Mouse (Mus musculus): Measurements from ENCODE around the gene Olfr972. TPM values are rescaled to one million over a fixed set of nuclear protein-coding genes. Genes with fewer than 3 reads are reported as not detected.

The Olfr972 gene
- not detected for polyA plus RNA-seq (2014; fragmentation: Illumina TruSeq; extraction: RNeasy Lipid Tissue Mini Kit (QIAGEN cat#74804); ENCODE audit: low read depth, low replicate concordance)

DNA sequence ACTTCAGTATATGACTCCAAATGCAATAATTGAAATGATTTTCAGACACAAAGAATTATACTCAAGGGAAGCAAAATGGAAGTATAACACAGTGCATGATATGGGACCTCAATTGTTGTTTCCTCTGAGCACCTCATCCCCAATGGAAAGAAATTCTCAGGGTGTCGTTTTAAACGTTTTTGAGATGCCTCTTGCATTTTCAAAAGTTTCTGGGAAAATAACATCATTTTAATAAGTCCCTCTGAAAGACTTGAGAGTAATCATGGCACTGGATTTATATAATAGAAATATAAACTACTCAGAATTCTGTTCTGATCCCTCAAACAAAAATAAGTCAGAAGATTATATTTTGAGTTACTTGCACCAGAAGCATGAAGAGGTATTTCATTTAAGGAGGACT, at the start of gene Olfr972:
TSS of gene Olfr972 (plus strand) at position 301 of the 400 bp plus-strand sequence.

GRCm38 (mm10) chr9:39836576-39836975, 29.6 kb upstream of the Olfr972 start, which contains the start of gene Olfr971:
Olfr971 (plus strand) TSS chr9:39836876.

DNA sequence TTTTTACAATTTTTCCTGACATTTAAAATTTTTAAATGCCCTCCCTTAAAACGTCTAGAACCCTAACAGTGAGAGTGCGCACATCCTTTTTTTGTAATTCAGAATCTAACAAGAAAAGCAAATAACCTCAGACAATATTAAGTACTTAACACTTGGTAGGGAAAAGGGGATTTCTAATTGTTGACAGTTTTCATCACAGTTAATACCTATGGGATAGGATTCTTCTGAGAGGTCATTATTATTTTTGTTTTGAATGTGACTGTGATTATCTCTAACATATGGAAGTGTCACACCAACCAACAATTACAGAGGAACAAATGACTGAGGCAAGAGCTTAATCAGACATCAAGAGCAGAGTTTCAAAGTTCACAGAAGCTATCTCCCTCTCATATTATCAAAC, 40.8 kb downstream of the Olfr972 start, which contains the start of gene Olfr229:
TSS of gene Olfr229 (plus strand) at position 301 of the 400 bp plus-strand sequence.

Other genes with a start within 250 kb of the Olfr972 start
- gene Olfr960, start 245.0 kb upstream of the Olfr972 start, polyA plus RNA-seq (2014; fragmentation: Illumina TruSeq; extraction: RNeasy Lipid Tissue Mini Kit (QIAGEN cat#74804); ENCODE audit: low read depth, low replicate concordance): not detected
- gene Olfr961, start 221.3 kb upstream of the Olfr972 start, polyA plus RNA-seq (2014; fragmentation: Illumina TruSeq; extraction: RNeasy Lipid Tissue Mini Kit (QIAGEN cat#74804); ENCODE audit: low read depth, low replicate concordance): not detected
- not detected for gene Olfr963, start 199.2 kb upstream of the Olfr972 start, polyA plus RNA-seq (2014; fragmentation: Illumina TruSeq; extraction: RNeasy Lipid Tissue Mini Kit (QIAGEN cat#74804); ENCODE audit: low read depth, low replicate concordance)
- gene Olfr149, start 159.3 kb upstream of the Olfr972 start, polyA plus RNA-seq (2014; fragmentation: Illumina TruSeq; extraction: RNeasy Lipid Tissue Mini Kit (QIAGEN cat#74804); ENCODE audit: low read depth, low replicate concordance): not detected
- not detected for gene Olfr965, start 155.1 kb upstream of the Olfr972 start, polyA plus RNA-seq (2014; fragmentation: Illumina TruSeq; extraction: RNeasy Lipid Tissue Mini Kit (QIAGEN cat#74804); ENCODE audit: low read depth, low replicate concordance)
- gene Olfr150, start 135.4 kb upstream of the Olfr972 start, polyA plus RNA-seq (2014; fragmentation: Illumina TruSeq; extraction: RNeasy Lipid Tissue Mini Kit (QIAGEN cat#74804); ENCODE audit: low read depth, low replicate concordance): not detected
- gene Olfr967, start 120.2 kb upstream of the Olfr972 start, polyA plus RNA-seq (2014; fragmentation: Illumina TruSeq; extraction: RNeasy Lipid Tissue Mini Kit (QIAGEN cat#74804); ENCODE audit: low read depth, low replicate concordance): not detected
- gene Olfr968, start 83.2 kb upstream of the Olfr972 start, polyA plus RNA-seq (2014; fragmentation: Illumina TruSeq; extraction: RNeasy Lipid Tissue Mini Kit (QIAGEN cat#74804); ENCODE audit: low read depth, low replicate concordance): not detected
- gene Olfr969, start 75.5 kb upstream of the Olfr972 start, polyA plus RNA-seq (2014; fragmentation: Illumina TruSeq; extraction: RNeasy Lipid Tissue Mini Kit (QIAGEN cat#74804); ENCODE audit: low read depth, low replicate concordance): not detected
- gene Olfr970, start 57.6 kb upstream of the Olfr972 start, polyA plus RNA-seq (2014; fragmentation: Illumina TruSeq; extraction: RNeasy Lipid Tissue Mini Kit (QIAGEN cat#74804); ENCODE audit: low read depth, low replicate concordance): not detected
- gene Olfr971, start 29.5 kb upstream of the Olfr972 start, polyA plus RNA-seq (2014; fragmentation: Illumina TruSeq; extraction: RNeasy Lipid Tissue Mini Kit (QIAGEN cat#74804); ENCODE audit: low read depth, low replicate concordance): not detected
- not detected for gene Olfr229, start 40.9 kb downstream of the Olfr972 start, polyA plus RNA-seq (2014; fragmentation: Illumina TruSeq; extraction: RNeasy Lipid Tissue Mini Kit (QIAGEN cat#74804); ENCODE audit: low read depth, low replicate concordance)
- not detected for gene Olfr974, start 71.1 kb downstream of the Olfr972 start, polyA plus RNA-seq (2014; fragmentation: Illumina TruSeq; extraction: RNeasy Lipid Tissue Mini Kit (QIAGEN cat#74804); ENCODE audit: low read depth, low replicate concordance)
- gene Olfr975, start 85.6 kb downstream of the Olfr972 start, polyA plus RNA-seq (2014; fragmentation: Illumina TruSeq; extraction: RNeasy Lipid Tissue Mini Kit (QIAGEN cat#74804); ENCODE audit: low read depth, low replicate concordance): not detected
- not detected for gene Olfr976, start 94.7 kb downstream of the Olfr972 start, polyA plus RNA-seq (2014; fragmentation: Illumina TruSeq; extraction: RNeasy Lipid Tissue Mini Kit (QIAGEN cat#74804); ENCODE audit: low read depth, low replicate concordance)
- gene Olfr978, start 125.7 kb downstream of the Olfr972 start, polyA plus RNA-seq (2014; fragmentation: Illumina TruSeq; extraction: RNeasy Lipid Tissue Mini Kit (QIAGEN cat#74804); ENCODE audit: low read depth, low replicate concordance): not detected
- gene Olfr979, start 137.0 kb downstream of the Olfr972 start, polyA plus RNA-seq (2014; fragmentation: Illumina TruSeq; extraction: RNeasy Lipid Tissue Mini Kit (QIAGEN cat#74804); ENCODE audit: low read depth, low replicate concordance): not detected
- not detected for gene Olfr980, start 143.2 kb downstream of the Olfr972 start, polyA plus RNA-seq (2014; fragmentation: Illumina TruSeq; extraction: RNeasy Lipid Tissue Mini Kit (QIAGEN cat#74804); ENCODE audit: low read depth, low replicate concordance)
- not detected for gene Olfr981, start 155.0 kb downstream of the Olfr972 start, polyA plus RNA-seq (2014; fragmentation: Illumina TruSeq; extraction: RNeasy Lipid Tissue Mini Kit (QIAGEN cat#74804); ENCODE audit: low read depth, low replicate concordance)
- gene Olfr982, start 207.4 kb downstream of the Olfr972 start, polyA plus RNA-seq (2014; fragmentation: Illumina TruSeq; extraction: RNeasy Lipid Tissue Mini Kit (QIAGEN cat#74804); ENCODE audit: low read depth, low replicate concordance): not detected
- gene Olfr983, start 227.2 kb downstream of the Olfr972 start, polyA plus RNA-seq (2014; fragmentation: Illumina TruSeq; extraction: RNeasy Lipid Tissue Mini Kit (QIAGEN cat#74804); ENCODE audit: low read depth, low replicate concordance): not detected
- not detected for gene Olfr984, start 247.8 kb downstream of the Olfr972 start, polyA plus RNA-seq (2014; fragmentation: Illumina TruSeq; extraction: RNeasy Lipid Tissue Mini Kit (QIAGEN cat#74804); ENCODE audit: low read depth, low replicate concordance)